Mouse (Mus musculus): ENCODE results near the gene Hmcn2. TPM values are rescaled to one million over a fixed set of nuclear protein-coding genes. Genes with fewer than 3 reads are reported as not detected.

Hmcn2 gene
- polyA plus RNA-seq, 1 experiment from 2014 or later = 0.73 TPM

DNA sequence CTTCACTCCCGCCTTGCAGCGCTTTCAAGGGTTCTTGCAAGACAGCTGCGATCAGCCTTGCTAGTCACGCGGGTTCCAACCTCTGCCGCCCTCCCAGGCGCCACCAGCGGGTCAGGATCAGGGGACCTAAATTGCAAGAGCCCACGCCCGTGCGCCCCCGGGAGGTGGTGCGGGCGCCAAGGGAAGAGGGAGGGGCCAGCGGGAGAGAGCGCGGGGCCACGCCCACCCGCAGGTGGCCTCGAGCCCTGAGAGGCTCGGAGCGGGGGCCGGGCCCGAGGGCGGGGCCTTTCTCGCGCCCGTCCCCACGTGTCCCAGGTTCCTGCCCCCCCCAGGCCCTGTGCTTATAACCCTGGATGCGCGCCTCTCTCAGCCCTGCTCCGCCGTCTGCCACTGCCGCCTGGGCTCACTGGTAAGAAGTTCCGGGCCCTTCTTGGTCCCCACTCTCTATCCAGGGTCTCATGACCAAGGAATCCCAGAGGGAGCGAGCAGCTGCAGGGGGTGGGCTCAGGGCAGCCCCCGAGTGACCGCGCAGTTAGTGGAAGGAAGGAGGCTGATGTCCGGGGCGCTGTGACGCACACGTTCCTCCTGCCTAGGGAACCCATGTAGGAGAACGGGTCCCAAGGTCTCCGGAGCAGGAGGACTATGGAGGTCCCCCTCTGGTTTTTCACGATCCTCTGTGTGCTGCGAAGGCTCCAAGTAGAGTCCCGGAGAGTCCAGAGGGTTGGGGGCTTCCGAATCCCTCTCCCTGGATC lies 155.9 kb downstream of the Hmcn2 start, which contains the start of gene Ass1:
Gene Ass1 (plus strand): TSS at position 277 of the 752 bp plus-strand sequence.
- no peaks in the 10 kb centered on the region for H3K9me3 ChIP-seq (ENCODE audit: control insufficient read depth, low read length)
- H3K27me3 ChIP-seq (ENCODE audit: control insufficient read depth, insufficient read depth, low read length) = peaks cover 39% of the 10 kb centered on the region
- peak within 1 kb of the TSS; percentile 96 for H3K4me2 ChIP-seq (ENCODE audit: low read length)
- no peaks in the 10 kb centered on the region for H3K36me3 ChIP-seq (ENCODE audit: control insufficient read depth, insufficient read depth, low read length)
- H3K9ac ChIP-seq (ENCODE audit: low read length) = peak within 1 kb of the TSS; percentile 54
- peak; percentile 71 for ATAC-seq (ENCODE audit: insufficient number of reproducible peaks, insufficient read depth, low FRiP score, low read depth)
- under 1% methylated on average over 40 of the region's 49 CpGs for WGBS
- no peak within 1 kb of the TSS for H3K27ac ChIP-seq (replicated peaks in 1 of 2; ENCODE audit: control insufficient read depth in 1 of 2, insufficient read depth in 1 of 2, low read depth in 2 of 2, low read length in 2 of 2)
- peak within 1 kb of the TSS; percentile 48 to 49 for H3K4me3 ChIP-seq (ENCODE audit: control insufficient read depth in 1 of 2, insufficient read depth in 1 of 2, low read depth in 1 of 2, low read length in 2 of 2)
- H3K4me1 ChIP-seq (ENCODE audit: control insufficient read depth in 2 of 2, insufficient read depth in 2 of 2, low read length in 2 of 2) = peaks cover 0 to 13% of the 10 kb centered on the region in 2 experiments; a peak in 2 of 4 replicates

DNA sequence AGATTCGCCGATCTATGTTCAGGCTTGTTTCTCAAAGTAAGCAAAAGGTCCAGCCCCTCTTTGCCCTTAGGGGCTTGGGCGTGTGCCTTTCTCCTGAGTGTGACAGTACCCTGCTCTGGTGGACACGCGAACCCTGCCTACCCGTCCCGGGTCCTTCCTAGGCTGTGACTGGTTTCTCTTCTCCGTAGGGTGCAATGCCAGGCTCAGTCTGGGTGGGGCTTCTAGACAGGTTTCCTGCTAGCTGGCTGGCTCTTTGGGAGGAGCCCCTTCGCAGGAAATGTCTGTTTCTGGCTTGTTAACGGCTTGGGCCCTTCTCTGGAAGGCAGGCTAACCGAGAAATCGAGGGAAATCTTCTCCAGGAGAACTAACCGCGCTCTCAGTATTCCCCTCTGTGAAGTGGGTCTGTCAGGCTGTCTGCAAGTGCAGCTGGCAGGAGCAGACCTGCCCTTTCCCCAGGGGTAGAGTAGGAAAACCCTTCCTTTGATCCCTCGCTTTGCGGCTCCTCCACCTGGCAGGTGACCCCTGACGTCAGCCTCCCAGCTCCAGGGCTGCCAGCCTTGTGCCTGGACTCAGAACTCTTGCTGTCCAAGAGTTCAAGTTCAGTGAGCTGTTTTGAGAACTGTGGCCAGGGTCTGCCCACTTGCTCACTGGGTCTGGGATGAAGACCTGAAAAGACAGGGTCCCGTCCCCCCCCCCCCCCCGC lies 156.6 kb downstream of the Hmcn2 start:
- Histone ChIP-seq H3K36me3 (ENCODE audit: control insufficient read depth, insufficient read depth, low read length) (no peaks in the 10 kb centered on the region), H3K9me3 (ENCODE audit: control insufficient read depth, low read length) (no peaks in the 10 kb centered on the region), H3K9ac (ENCODE audit: low read length) (peak overlapping the region; percentile 54), H3K4me2 (ENCODE audit: low read length) (peak overlapping the region; percentile 96), H3K4me1 (ENCODE audit: control insufficient read depth in 2 of 2, insufficient read depth in 2 of 2, low read length in 2 of 2) (peaks cover 0 to 13% of the 10 kb centered on the region in 2 experiments; a peak in 2 of 4 replicates), H3K27ac (replicated peaks in 1 of 2; ENCODE audit: control insufficient read depth in 1 of 2, insufficient read depth in 1 of 2, low read depth in 2 of 2, low read length in 2 of 2) (no peak overlapping the region), H3K4me3 (ENCODE audit: control insufficient read depth in 1 of 2, insufficient read depth in 1 of 2, low read depth in 1 of 2, low read length in 2 of 2) (peak overlapping the region; percentile 48 to 49), H3K27me3 (ENCODE audit: control insufficient read depth, insufficient read depth, low read length) (peaks cover 39% of the 10 kb centered on the region)
- WGBS = 7% methylated on average over 17 of the region's 19 CpGs
- peak; percentile 5; the same call in 1 of the 2 replicates for ATAC-seq (ENCODE audit: insufficient number of reproducible peaks, insufficient read depth, low FRiP score, low read depth)

DNA sequence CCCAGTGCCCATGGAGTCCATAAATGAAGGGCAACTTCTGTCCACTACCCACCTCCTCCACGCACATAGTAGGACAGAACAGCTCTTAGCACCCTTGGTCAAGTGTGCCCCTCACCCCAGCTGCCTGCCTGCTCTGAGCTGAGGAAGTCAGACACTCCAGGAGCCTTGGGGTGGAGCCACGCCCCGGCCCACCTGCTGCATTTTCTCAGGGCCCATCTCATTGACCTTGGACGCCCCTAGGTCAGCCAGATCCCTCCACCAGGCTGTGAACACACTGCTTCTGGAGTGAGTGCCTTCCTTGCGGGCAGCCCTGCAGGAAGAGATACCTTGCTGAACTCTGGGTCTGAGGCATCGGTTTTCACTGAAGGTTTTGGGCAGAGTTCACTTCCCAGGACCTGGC lies 157.4 kb downstream of the Hmcn2 start:
- WGBS = 56% methylated on average over 6 of the region's 6 CpGs
- Histone ChIP-seq H3K27ac (replicated peaks in 1 of 2; ENCODE audit: control insufficient read depth in 1 of 2, insufficient read depth in 1 of 2, low read depth in 2 of 2, low read length in 2 of 2) (no peak overlapping the region), H3K36me3 (ENCODE audit: control insufficient read depth, insufficient read depth, low read length) (no peaks in the 10 kb centered on the region), H3K9ac (ENCODE audit: low read length) (no peak overlapping the region), H3K4me2 (ENCODE audit: low read length) (no peak overlapping the region), H3K9me3 (ENCODE audit: control insufficient read depth, low read length) (no peaks in the 10 kb centered on the region), H3K4me3 (ENCODE audit: control insufficient read depth in 1 of 2, insufficient read depth in 1 of 2, low read depth in 1 of 2, low read length in 2 of 2) (no peak overlapping the region), H3K27me3 (ENCODE audit: control insufficient read depth, insufficient read depth, low read length) (peaks cover 39% of the 10 kb centered on the region), H3K4me1 (ENCODE audit: control insufficient read depth in 2 of 2, insufficient read depth in 2 of 2, low read length in 2 of 2) (peaks cover 0 to 13% of the 10 kb centered on the region in 2 experiments; a peak in 2 of 4 replicates)
- no peak for ATAC-seq (ENCODE audit: insufficient number of reproducible peaks, insufficient read depth, low FRiP score, low read depth)

DNA sequence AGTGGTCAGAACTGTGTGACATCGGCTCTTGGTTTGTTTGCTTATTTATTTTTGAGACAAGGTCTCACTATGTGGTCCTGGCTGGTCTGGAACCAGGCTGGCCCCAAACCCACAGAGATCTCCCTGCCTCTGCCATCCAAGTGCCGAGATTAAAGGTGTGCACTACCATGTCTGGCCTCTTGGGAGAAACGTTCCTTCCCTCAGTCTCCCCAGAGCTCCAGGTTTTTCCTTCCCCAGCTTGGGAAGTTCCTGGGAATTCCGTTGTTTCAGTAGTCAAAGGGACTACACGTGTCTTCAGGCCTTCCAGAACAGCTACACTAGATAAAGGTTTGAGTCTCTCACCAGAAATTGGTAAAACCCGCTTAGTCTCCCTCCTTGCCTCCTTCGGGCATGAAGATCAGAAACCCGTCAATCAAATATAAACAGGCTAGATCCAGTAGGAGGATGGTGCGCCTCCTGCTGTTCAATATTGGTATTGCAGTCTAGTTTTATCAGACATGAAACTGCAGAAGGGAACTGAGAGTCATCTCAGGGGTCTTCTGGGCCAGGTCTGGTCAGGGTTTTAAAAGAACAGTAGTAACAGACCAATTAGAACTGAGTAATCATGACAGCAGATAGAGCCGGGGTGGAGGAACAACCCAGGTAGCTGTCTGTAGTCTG lies 158.3 kb downstream of the Hmcn2 start:
- no peaks in the 10 kb centered on the region for H3K9me3 ChIP-seq (ENCODE audit: control insufficient read depth, low read length)
- H3K4me2 ChIP-seq (ENCODE audit: low read length) = no peak overlapping the region
- 41% methylated on average over 10 of the region's 10 CpGs for WGBS
- H3K4me1 ChIP-seq (ENCODE audit: control insufficient read depth in 2 of 2, insufficient read depth in 2 of 2, low read length in 2 of 2) = peaks cover 0 to 13% of the 10 kb centered on the region in 2 experiments; a peak in 2 of 4 replicates
- no peaks in the 10 kb centered on the region for H3K36me3 ChIP-seq (ENCODE audit: control insufficient read depth, insufficient read depth, low read length)
- H3K4me3 ChIP-seq (ENCODE audit: control insufficient read depth in 1 of 2, insufficient read depth in 1 of 2, low read depth in 1 of 2, low read length in 2 of 2) = no peak overlapping the region
- no peak for ATAC-seq (ENCODE audit: insufficient number of reproducible peaks, insufficient read depth, low FRiP score, low read depth)
- peaks cover 39% of the 10 kb centered on the region for H3K27me3 ChIP-seq (ENCODE audit: control insufficient read depth, insufficient read depth, low read length)
- H3K9ac ChIP-seq (ENCODE audit: low read length) = no peak overlapping the region
- no peak overlapping the region for H3K27ac ChIP-seq (replicated peaks in 1 of 2; ENCODE audit: control insufficient read depth in 1 of 2, insufficient read depth in 1 of 2, low read depth in 2 of 2, low read length in 2 of 2)

DNA sequence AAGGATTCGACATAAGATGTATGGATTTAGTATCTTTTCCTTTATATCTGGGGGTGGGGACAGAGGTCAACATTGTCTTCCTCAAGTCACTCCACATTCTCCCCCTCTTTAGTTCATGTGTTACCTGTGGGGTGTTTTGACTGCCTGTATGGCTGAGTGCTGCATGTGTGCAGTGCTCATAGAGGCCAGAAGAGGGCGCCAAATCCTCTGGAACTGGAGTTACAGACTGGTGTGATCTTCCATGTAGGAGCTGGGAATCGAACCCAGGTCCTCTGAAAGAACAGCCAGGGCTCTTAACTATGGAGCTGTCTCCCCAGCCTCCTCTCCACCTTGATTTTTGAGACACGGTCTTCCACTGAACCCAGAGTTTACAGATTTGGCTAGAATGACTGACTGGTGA lies 159.7 kb downstream of the Hmcn2 start:
- peaks cover 0 to 13% of the 10 kb centered on the region in 2 experiments; a peak in 2 of 4 replicates for H3K4me1 ChIP-seq (ENCODE audit: control insufficient read depth in 2 of 2, insufficient read depth in 2 of 2, low read length in 2 of 2)
- H3K27ac ChIP-seq (replicated peaks in 1 of 2; ENCODE audit: control insufficient read depth in 1 of 2, insufficient read depth in 1 of 2, low read depth in 2 of 2, low read length in 2 of 2) = no peak overlapping the region
- H3K27me3 ChIP-seq (ENCODE audit: control insufficient read depth, insufficient read depth, low read length) = peaks cover 27% of the 10 kb centered on the region
- ATAC-seq (ENCODE audit: insufficient number of reproducible peaks, insufficient read depth, low FRiP score, low read depth) = no peak
- H3K4me3 ChIP-seq (ENCODE audit: control insufficient read depth in 1 of 2, insufficient read depth in 1 of 2, low read depth in 1 of 2, low read length in 2 of 2) = no peak overlapping the region
- H3K36me3 ChIP-seq (ENCODE audit: control insufficient read depth, insufficient read depth, low read length) = no peaks in the 10 kb centered on the region
- H3K4me2 ChIP-seq (ENCODE audit: low read length) = no peak overlapping the region
- WGBS = 72% methylated on average over 4 of the region's 4 CpGs
- no peaks in the 10 kb centered on the region for H3K9me3 ChIP-seq (ENCODE audit: control insufficient read depth, low read length)
- no peak overlapping the region for H3K9ac ChIP-seq (ENCODE audit: low read length)

DNA sequence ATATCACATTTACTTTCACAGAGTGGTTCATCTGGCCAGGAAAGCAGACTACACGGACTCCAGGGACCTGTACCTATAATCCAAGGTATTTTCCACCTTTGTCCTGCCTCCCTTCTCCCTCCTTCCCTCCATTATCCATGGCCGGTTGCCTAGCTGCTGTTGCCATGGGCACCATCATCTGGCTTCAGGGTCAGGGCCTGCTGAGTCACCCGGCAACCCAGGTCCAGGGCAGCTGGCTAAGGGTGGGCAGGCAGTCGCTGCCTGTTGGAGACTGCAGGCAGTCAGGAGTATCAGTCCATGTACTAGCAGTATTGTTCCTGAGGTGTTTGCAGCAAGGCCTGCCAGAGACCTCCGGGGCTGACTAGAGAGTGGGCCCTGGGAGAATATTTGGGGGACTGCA lies 160.5 kb downstream of the Hmcn2 start:
- WGBS = 74% methylated on average over 5 of the region's 5 CpGs
- H3K4me1 ChIP-seq (ENCODE audit: control insufficient read depth in 2 of 2, insufficient read depth in 2 of 2, low read length in 2 of 2) = peaks cover 0 to 10% of the 10 kb centered on the region in 2 experiments; a peak in 2 of 4 replicates
- H3K36me3 ChIP-seq (ENCODE audit: control insufficient read depth, insufficient read depth, low read length) = no peaks in the 10 kb centered on the region
- no peaks in the 10 kb centered on the region for H3K9me3 ChIP-seq (ENCODE audit: control insufficient read depth, low read length)
- no peak overlapping the region for H3K4me3 ChIP-seq (ENCODE audit: control insufficient read depth in 1 of 2, insufficient read depth in 1 of 2, low read depth in 1 of 2, low read length in 2 of 2)
- peaks cover 20% of the 10 kb centered on the region for H3K27me3 ChIP-seq (ENCODE audit: control insufficient read depth, insufficient read depth, low read length)
- no peak overlapping the region for H3K4me2 ChIP-seq (ENCODE audit: low read length)
- no peak overlapping the region for H3K27ac ChIP-seq (replicated peaks in 1 of 2; ENCODE audit: control insufficient read depth in 1 of 2, insufficient read depth in 1 of 2, low read depth in 2 of 2, low read length in 2 of 2)
- no peak overlapping the region for H3K9ac ChIP-seq (ENCODE audit: low read length)
- ATAC-seq (ENCODE audit: insufficient number of reproducible peaks, insufficient read depth, low FRiP score, low read depth) = no peak

DNA sequence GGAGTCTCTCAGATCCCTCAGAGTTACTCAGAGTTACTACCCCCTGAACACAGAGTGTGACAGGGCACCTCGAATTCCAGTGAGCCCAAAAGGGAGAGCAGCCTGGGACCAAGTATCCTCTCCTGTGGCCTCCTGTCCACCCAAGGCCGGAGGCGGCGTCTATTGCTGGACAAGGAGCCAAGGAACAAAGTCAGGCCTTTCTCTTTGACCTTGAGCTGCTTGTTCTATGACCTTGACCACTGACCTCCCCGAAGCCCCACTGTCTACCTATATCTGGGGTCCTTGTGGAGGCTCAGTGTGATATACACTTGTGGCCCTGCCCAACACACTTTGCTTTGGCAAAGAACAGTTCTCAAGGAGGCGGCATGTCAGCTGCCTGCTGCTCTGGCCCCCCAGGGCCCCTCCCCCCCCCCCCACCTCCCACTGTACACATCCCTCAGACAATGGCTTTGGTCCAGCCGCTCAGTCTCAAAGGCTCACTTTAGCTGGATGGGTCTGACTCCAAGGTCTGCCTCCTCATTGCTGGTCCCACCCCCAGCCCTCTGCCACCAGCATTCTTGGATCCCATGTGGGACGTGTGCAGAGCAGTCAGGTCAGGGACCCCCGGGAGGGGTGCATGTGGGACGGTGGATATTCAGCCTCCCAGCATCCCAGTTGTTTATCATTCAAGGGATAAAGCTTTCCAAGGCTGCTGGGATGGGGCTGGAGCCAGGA lies 162.0 kb downstream of the Hmcn2 start:
- 0 out of 2 replicates have a peak overlapping the region, but pooled peaks have one; percentile 25 for H3K9ac ChIP-seq (ENCODE audit: low read length)
- H3K4me2 ChIP-seq (ENCODE audit: low read length) = no peak overlapping the region
- no peak for ATAC-seq (ENCODE audit: insufficient number of reproducible peaks, insufficient read depth, low FRiP score, low read depth)
- WGBS = 67% methylated on average over 10 of the region's 10 CpGs
- no peaks in the 10 kb centered on the region for H3K9me3 ChIP-seq (ENCODE audit: control insufficient read depth, low read length)
- no peaks in the 10 kb centered on the region for H3K36me3 ChIP-seq (ENCODE audit: control insufficient read depth, insufficient read depth, low read length)
- no peak overlapping the region for H3K27ac ChIP-seq (replicated peaks in 1 of 2; ENCODE audit: control insufficient read depth in 1 of 2, insufficient read depth in 1 of 2, low read depth in 2 of 2, low read length in 2 of 2)
- no peaks in the 10 kb centered on the region for H3K4me1 ChIP-seq (ENCODE audit: control insufficient read depth in 2 of 2, insufficient read depth in 2 of 2, low read length in 2 of 2)
- H3K27me3 ChIP-seq (ENCODE audit: control insufficient read depth, insufficient read depth, low read length) = peaks cover 12% of the 10 kb centered on the region
- no peak overlapping the region for H3K4me3 ChIP-seq (ENCODE audit: control insufficient read depth in 1 of 2, insufficient read depth in 1 of 2, low read depth in 1 of 2, low read length in 2 of 2)

Measured in heart, embryonic 14.5 days (tissue).